Mouse (Mus musculus) neural tube, embryonic 12.5 days (tissue): Measurements from ENCODE around the gene Rnaseh2a. TPM values are rescaled to one million over a fixed set of nuclear protein-coding genes. Genes with fewer than 3 reads are reported as not detected.
A peak's percentile ranks its signal among the peaks of the same experiment; 100 is the strongest.

Source experiments
- ATAC-seq: fragments of 200-750 bp; cut with Nextera tagmentation; 2 replicates; pipeline ENCODE4 v1.8.0; 2017; ENCODE audit warnings: low read depth, mild to moderate bottlenecking, moderate TSS enrichment, moderate library complexity; ENCODE audit not compliant: low FRiP score
- H3K27ac ChIP-seq: fragments of 300-500 bp; sonication (generic); 2 replicates; pipeline ENCODE4 v1.5.1; 2016
- H3K27me3 ChIP-seq: fragments of 300-500 bp; sonication (generic); replicated peaks from 2 replicates; pipeline ENCODE4 v1.6.1; 2016; ENCODE audit warnings: mild to moderate bottlenecking
- H3K36me3 ChIP-seq: fragments of 300-500 bp; sonication (generic); 2 replicates; pipeline ENCODE4 v1.6.1; 2016; ENCODE audit warnings: mild to moderate bottlenecking
- H3K4me1 ChIP-seq: fragments of 300-500 bp; sonication (generic); 2 replicates; pipeline ENCODE4 v1.6.1; 2016
- H3K4me2 ChIP-seq: fragments of 300-500 bp; sonication (generic); replicated peaks from 2 replicates; pipeline ENCODE4 v1.6.1; 2016; ENCODE audit warnings: mild to moderate bottlenecking
- H3K4me3 ChIP-seq: fragments of 300-500 bp; sonication (generic); 2 replicates; pipeline ENCODE4 v1.5.1; 2016
- H3K9ac ChIP-seq: fragments of 300-500 bp; sonication (generic); 2 replicates; pipeline ENCODE4 v1.6.1; 2016; ENCODE audit warnings: mild to moderate bottlenecking
- H3K9me3 ChIP-seq: fragments of 300-500 bp; sonication (generic); 2 replicates; pipeline ENCODE4 v1.6.1; 2016; ENCODE audit warnings: mild to moderate bottlenecking
- WGBS: fragments of 180-500 bp; shearing (Covaris S2); methylation state at CpG from one replicate; pipeline ENCODE4 v1.1.7; 2016; 5-methylcytosine and 5-hydroxymethylcytosine counted together
- polyA plus RNA-seq: library from polyadenylated mRNA; unstranded; fragments of >200 nt; fragmentation: Nextera tagmentation; extraction: Ambion mirVana; gene quantifications from 2 replicates; pipeline ENCODE4 v1.2.1, GENCODE M21; 2016

The Rnaseh2a gene
- polyA plus RNA-seq, 1 experiment from 2014 or later = 78.4 TPM

DNA sequence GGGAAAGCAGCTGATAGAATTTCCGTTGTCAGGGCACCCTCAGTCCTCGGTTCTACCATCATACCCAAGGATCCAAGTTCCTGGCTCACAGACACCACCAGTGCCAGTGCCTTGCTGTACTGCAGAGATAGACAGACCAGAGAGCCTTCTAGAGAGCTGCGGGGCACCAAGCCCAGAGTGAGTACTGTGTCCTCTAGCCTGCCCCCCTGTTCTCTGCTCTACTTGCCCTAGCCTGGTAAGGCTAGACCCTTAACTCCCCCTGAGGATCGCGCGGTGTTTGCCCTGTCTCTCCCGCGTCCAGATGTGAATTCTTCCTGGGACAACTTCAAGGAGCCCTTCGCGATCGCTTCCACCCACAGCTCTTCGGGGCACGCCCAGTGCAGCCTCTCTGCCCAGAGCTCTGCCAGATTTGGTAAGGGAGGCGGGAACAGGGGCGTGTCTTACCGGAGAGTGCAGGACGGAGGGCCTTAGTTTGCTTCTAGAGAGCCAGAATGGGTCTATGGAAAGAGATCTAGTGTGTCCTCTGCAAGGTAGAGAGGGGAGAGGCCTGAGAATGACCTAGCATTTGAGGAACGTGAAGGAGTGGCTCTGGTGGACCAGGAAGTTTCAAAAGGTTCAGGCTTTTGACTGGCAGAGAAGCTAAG, 16.8 kb downstream of the Rnaseh2a start:
- Histone ChIP-seq H3K4me3 (no peak overlapping the region), H3K9ac (no peak overlapping the region), H3K27ac (no peak overlapping the region), H3K4me1 (no peaks in the 10 kb centered on the region), H3K36me3 (peaks cover 7% of the 10 kb centered on the region), H3K27me3 (peaks cover 48% of the 10 kb centered on the region), H3K9me3 (no peaks in the 10 kb centered on the region), H3K4me2 (no peak overlapping the region)
- no peak for ATAC-seq
- 7% methylated on average over 18 of the region's 18 CpGs for WGBS

DNA sequence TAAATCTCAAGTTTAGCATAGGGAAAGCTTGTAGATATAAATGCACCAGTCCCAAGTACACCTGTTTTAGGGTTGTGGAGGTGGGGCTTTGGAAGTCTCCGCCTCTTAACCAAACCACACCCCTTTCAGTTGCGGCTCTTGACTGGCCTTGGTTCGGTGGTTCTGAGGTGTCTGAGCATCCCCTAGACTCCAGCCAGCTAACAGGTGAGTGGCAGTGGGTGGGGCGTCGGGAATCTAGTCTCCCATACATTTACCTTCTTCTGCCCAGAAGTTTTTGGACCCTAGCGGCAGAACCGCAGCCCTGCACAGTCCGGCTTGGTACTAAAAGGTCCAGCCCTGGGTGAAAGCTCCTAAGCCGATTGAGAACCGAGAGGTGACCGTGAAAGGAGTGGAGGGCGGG, 19.8 kb downstream of the Rnaseh2a start:
- Histone ChIP-seq H3K4me2 (no peak overlapping the region), H3K9ac (no peak overlapping the region), H3K4me1 (peaks cover 11% of the 10 kb centered on the region; the same call in 1 of the 2 replicates), H3K27me3 (peaks cover 73% of the 10 kb centered on the region), H3K36me3 (no peaks in the 10 kb centered on the region), H3K9me3 (no peaks in the 10 kb centered on the region), H3K27ac (no peak overlapping the region), H3K4me3 (no peak overlapping the region)
- WGBS = 22% methylated on average over 12 of the region's 12 CpGs
- ATAC-seq = no peak

DNA sequence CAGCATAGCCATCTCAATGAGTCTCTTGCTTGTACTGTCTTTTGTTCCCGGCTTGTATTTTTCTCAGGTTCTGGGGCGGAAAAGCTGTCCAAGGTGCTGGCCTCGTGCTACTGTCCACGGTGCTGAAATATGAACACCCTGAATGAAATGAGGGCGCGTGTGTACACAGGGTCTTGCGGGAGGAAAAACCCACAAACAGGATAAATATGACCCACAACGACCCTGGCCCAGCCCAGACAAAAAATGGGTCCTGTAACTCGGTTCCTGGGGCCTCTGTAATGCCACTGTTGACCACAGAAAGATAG, 22.4 kb downstream of the Rnaseh2a start:
- Histone ChIP-seq H3K9ac (no peak overlapping the region), H3K4me2 (peak overlapping the region; percentile 94; the same call in 1 of the 2 replicates), H3K4me3 (no peak overlapping the region), H3K36me3 (no peaks in the 10 kb centered on the region), H3K4me1 (peaks cover 17% of the 10 kb centered on the region; the same call in 1 of the 2 replicates), H3K27me3 (peaks cover 81% of the 10 kb centered on the region), H3K9me3 (no peaks in the 10 kb centered on the region), H3K27ac (no peak overlapping the region)
- 18% methylated on average over 9 of the region's 9 CpGs for WGBS
- ATAC-seq = no peak

DNA sequence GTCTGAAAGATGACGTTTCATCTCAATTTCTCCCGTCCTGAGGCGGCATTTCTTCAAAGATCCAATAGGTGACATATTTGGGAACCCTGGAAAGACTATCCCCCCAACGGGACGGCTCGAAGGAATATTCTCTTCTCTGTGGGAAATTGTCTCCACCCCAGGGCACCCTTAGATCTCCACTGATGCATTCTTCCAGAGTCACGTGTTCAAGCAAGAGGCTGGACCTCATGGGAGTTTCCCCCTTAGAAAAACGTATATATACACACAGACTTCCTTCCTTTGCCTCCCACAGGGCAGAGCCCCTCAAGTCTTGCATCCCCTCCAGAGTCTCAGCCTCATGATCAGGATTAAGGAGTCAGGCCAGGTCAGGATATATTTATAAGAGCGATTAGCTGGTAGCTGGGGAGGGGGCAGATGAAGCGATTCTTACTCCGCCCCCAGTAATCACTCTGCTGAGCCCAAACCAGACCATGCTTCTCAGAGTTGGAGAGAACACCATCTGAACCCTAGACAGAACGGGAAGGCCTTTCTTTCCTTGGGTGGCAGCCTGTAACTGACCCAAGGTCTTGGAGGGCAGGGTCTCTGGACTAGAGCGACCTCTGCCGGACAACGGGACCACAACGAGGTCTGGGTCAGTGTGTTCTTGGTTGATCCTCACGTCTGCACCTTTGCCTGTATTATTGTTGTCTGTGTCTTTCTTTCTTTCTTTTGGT, 22.9 kb downstream of the Rnaseh2a start, which contains the start of gene Rtbdn:
Gene Rtbdn, plus strand, starts transcription at position 464 of the 713 bp plus-strand sequence.
- ATAC-seq = no peak
- Histone ChIP-seq H3K4me2 (peak within 1 kb of the TSS; percentile 94), H3K9ac (peak within 1 kb of the TSS; percentile 72), H3K27me3 (peaks cover 76% of the 10 kb centered on the region), H3K4me1 (peaks cover 17% of the 10 kb centered on the region; the same call in 1 of the 2 replicates), H3K4me3 (peak within 1 kb of the TSS; percentile 62), H3K27ac (no peak within 1 kb of the TSS), H3K36me3 (no peaks in the 10 kb centered on the region), H3K9me3 (no peaks in the 10 kb centered on the region)
- 9% methylated on average over 17 of the region's 17 CpGs for WGBS

DNA sequence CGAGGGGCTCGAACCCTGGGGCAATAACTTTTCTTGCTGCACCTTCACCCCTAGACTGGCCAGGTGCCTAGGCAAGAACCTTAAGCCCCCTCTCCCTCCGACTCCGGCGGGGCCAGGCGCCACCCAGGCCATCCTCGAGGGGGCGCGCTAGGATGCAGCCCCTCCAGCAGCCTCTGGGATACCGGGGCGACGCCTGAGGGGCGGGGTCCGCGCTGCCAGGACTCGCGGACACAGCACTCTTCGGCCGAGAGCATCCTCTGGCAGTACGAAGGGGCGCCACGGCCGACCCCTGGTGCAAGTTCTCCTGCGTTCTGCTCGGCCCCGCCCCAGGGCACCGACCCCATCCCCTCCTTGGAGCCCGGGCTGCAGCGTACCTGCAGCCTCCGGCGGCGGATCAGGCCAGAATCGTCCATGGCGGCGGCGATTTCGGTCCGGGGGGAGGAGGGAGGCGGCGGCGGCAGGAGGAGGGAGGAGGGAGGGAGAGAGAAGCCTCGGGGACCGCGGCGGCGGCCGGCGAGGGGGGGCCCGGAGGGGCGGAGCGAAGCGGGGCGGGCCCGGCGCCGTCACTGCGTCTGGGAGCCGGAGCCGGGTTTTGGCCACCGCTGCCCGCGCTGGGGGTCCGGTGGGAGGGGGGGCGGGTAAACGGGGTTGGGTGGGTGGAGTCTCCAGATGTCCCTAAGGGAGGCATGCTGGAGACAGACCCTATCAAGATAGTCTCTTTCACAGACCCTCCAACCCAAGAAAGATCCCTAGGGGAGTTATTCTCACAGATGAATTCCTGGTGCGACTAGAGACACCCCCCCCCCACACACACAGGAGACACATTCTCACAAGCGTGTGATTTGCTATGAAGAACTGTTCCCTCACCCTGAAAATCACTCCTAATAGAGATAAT, 23.7 kb downstream of the Rnaseh2a start:
- Histone ChIP-seq H3K27me3 (peaks cover 69% of the 10 kb centered on the region), H3K9ac (peak overlapping the region; percentile 72), H3K27ac (no peak overlapping the region), H3K4me3 (peak overlapping the region; percentile 62), H3K4me1 (peaks cover 17% of the 10 kb centered on the region; the same call in 1 of the 2 replicates), H3K4me2 (peak overlapping the region; percentile 94), H3K36me3 (no peaks in the 10 kb centered on the region), H3K9me3 (no peaks in the 10 kb centered on the region)
- under 1% methylated on average over 48 of the region's 67 CpGs for WGBS
- peak; percentile 72 for ATAC-seq

DNA sequence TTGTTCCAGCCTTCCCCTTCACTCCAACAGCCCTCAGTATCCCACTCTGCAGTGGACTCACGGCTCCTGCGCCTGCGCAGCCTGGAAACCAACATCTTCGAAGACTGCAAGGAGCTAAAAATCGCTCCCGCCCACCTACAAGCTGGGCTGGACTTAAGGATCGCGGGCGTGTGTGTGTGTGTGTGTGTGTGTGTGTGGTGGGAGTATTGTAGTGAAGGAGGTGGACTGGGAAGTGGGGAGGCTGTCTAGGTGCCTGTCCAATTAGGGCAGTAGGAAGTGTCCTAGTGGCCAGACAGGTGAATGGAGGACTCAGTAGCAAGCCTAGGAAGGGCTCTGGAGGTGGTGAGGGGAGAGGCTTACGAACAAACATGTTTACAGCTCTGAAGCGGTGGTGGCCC, 24.3 kb downstream of the Rnaseh2a start:
- Histone ChIP-seq H3K4me3 (peak overlapping the region; percentile 62), H3K27ac (no peak overlapping the region), H3K36me3 (no peaks in the 10 kb centered on the region), H3K4me1 (peaks cover 17% of the 10 kb centered on the region; the same call in 1 of the 2 replicates), H3K9me3 (no peaks in the 10 kb centered on the region), H3K4me2 (peak overlapping the region; percentile 94), H3K9ac (peak overlapping the region; percentile 72; the same call in 1 of the 2 replicates), H3K27me3 (peaks cover 63% of the 10 kb centered on the region)
- WGBS = 4% methylated on average over 11 of the region's 11 CpGs
- peak; percentile 52 for ATAC-seq

DNA sequence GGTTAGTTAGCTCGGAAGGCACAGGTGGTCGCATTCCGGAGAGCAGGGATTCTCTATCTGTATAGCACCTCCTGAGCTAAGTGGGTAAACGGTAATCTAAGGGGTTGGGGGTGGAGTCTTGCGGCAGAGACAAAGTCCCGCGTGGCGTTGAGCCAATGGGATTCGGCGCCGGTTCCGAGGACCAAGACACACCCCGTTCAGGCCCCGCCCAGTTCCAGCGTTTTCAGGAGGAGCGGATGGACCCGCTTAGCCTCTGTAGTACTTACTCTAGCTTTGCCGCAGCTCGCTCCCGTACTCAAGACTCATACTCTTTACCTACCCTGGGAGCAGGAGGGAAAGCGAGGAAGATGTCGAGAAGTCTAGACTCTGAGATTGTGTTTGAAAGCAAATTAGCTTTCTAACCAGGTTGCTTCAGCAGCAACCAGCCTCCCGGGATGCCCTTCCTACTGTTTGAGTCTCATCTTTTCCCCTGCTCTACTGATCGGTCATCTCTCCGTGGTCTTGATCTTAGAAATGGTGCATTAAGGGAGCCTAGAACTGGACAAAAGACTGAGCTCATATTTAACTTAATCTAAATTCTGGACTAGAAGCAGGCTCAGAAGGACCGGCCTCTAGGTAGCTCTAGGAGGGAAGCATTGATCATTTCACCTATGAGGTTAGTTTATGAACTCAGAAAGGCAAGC, 24.9 kb downstream of the Rnaseh2a start:
- Histone ChIP-seq H3K4me1 (peaks cover 17% of the 10 kb centered on the region; the same call in 1 of the 2 replicates), H3K36me3 (no peaks in the 10 kb centered on the region), H3K9me3 (no peaks in the 10 kb centered on the region), H3K27me3 (peaks cover 57% of the 10 kb centered on the region), H3K27ac (no peak overlapping the region), H3K4me3 (peak overlapping the region; percentile 62; the same call in 1 of the 2 replicates), H3K4me2 (peak overlapping the region; percentile 94), H3K9ac (no peak overlapping the region)
- ATAC-seq = no peak
- 2% methylated on average over 26 of the region's 26 CpGs for WGBS

DNA sequence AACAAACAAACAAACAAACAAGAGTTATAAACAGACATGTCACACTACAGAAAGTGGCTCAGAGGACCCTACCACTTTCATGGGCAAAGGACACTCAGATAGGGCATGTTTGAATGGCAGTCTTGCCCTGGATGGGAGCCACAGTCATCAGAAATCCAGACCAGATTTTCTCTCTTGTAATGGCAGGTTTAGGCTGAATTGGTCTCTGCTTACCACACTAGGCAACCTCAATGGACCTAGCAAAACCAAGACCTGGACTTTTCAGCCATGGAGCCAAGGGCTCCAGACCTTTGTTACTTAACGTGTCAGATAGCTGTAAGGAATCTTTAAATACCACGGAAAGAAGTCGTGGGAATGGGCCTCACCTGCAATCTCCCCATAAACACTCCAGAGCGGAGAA, 25.9 kb downstream of the Rnaseh2a start:
- no peak overlapping the region for H3K9ac ChIP-seq
- no peak overlapping the region for H3K4me2 ChIP-seq
- peaks cover 52% of the 10 kb centered on the region for H3K27me3 ChIP-seq
- H3K4me1 ChIP-seq = peaks cover 17% of the 10 kb centered on the region; the same call in 1 of the 2 replicates
- H3K4me3 ChIP-seq = no peak overlapping the region
- 16% methylated on average over 4 of the region's 4 CpGs for WGBS
- no peak overlapping the region for H3K27ac ChIP-seq
- H3K9me3 ChIP-seq = no peaks in the 10 kb centered on the region
- no peaks in the 10 kb centered on the region for H3K36me3 ChIP-seq
- ATAC-seq = no peak

DNA sequence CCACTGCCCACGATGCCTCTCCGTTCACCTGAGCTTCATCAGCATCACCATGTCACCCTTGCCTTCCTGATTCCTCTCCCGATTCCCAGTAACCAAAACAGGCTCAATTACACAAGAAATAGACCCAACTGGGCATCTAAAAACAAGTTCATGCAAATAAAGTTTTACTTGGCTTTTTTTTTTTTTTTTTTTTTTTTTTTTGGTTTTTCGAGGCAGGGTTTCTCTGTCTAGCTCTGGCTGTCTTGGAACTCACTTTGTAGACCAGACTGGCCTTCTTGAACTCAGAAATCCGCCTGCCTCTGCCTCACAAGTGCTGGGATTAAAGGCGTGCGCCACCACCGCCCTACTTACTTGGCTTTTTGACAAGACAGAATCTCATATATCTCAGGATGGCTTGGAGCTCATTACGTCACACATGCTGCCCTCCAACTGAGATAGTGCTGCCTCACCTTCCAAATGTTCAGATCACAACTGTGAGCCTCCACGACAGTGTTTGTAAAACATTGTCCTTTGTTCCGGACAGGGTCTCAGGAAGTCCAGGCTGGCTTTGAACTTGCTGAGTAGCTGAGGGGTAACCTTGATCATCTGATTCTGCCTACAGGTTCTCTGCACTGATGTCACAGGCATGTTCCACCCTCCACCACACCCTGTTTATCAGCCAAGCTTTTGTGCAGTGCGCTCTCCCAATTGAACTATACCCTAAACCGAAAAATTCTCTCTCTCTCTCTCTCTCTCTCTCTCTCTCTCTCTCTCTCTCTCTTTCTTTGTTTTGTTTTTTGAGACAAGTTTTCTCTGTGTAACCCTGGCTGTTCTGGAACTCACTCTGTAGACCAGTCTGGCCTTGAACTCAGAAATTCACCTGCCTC, 31.7 kb downstream of the Rnaseh2a start:
- H3K27me3 ChIP-seq = peaks cover 37% of the 10 kb centered on the region
- peak overlapping the region; percentile 80 for H3K4me2 ChIP-seq
- no peaks in the 10 kb centered on the region for H3K36me3 ChIP-seq
- H3K27ac ChIP-seq = no peak overlapping the region
- no peaks in the 10 kb centered on the region for H3K9me3 ChIP-seq
- ATAC-seq = no peak
- peaks cover 33% of the 10 kb centered on the region for H3K4me1 ChIP-seq
- H3K4me3 ChIP-seq = no peak overlapping the region; the same call in 1 of the 2 replicates
- WGBS = 68% methylated on average over 13 of the region's 13 CpGs
- no peak overlapping the region; the same call in 1 of the 2 replicates for H3K9ac ChIP-seq

DNA sequence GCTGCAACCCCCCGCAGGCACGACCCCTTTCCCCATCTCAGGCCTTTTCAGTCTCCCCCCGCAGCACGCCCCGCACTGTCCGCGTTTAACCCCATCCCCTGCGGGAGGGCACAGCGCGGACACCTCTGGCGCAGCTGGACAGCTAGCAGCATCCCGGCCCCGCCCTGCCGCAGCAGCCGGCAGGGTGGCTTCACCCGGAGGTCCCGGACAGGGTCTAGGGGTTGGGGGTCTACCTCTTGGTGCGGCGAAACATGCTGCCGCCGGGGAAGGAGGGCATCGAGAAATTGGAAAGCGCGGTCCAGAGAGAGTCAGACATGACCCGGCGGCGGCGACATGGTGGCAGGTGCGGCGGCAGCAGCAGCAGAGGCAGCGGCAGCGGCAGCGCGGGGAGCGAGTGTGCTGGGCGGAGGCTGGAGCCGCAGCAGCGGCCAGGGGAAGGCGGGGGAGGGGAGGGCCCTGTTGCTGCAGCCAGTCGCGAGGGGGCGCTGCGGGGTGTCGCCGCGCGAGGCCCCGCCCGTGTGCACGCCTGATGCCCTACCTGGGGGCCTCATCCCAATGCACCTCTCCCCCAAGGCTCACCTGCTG, 32.5 kb downstream of the Rnaseh2a start, which contains the start of gene Mast1:
Gene Mast1, minus strand, starts transcription at position 398 of the 585 bp plus-strand sequence.
- H3K27me3 ChIP-seq = peaks cover 39% of the 10 kb centered on the region
- H3K4me2 ChIP-seq = peak within 1 kb of the TSS; percentile 80
- WGBS = under 1% methylated on average over 50 of the region's 50 CpGs
- no peaks in the 10 kb centered on the region for H3K36me3 ChIP-seq
- peak within 1 kb of the TSS; percentile 75 for H3K27ac ChIP-seq
- H3K4me1 ChIP-seq = peaks cover 33% of the 10 kb centered on the region
- no peaks in the 10 kb centered on the region for H3K9me3 ChIP-seq
- H3K9ac ChIP-seq = peak within 1 kb of the TSS; percentile 88
- H3K4me3 ChIP-seq = peak within 1 kb of the TSS; percentile 69
- ATAC-seq = peak; percentile 57
